Mouse (Mus musculus): ENCODE measurements at regions not wholly inside any gene's neighbourhood (a gene's known extent, or its start where the extent isn't known, plus 50 kb on each side); places are given as distances from the start of the nearest gene placed in this dataset.
"Not testable (repeated sequence)": the region's sequence is repeated elsewhere in the genome, so short reads cannot be mapped to it uniquely, and the experiment has no call there.

- DNase-seq, result no peak
These were observed 607.1 kb upstream of the Clint1 start for GRCm38 (mm10) chr11:45244796-45245195.

GRCm38 (mm10) chr11:45256019-45256418 is 595.8 kb upstream of the Clint1 start:
- no peak for DNase-seq

GRCm38 (mm10) chr11:45262198-45262597 is 589.7 kb upstream of the Clint1 start:
- DNase-seq, result no peak

- DNase-seq, result no peak
These were observed 587.9 kb upstream of the Clint1 start for GRCm38 (mm10) chr11:45264001-45264400.

GRCm38 (mm10) chr11:45265171-45265988 is 586.5 kb upstream of the Clint1 start:
- DNase-seq, result no peak

- DNase-seq, result no peak
These were observed 585.9 kb upstream of the Clint1 start for GRCm38 (mm10) chr11:45265989-45266302.

- no peak for DNase-seq
These were observed 582.6 kb upstream of the Clint1 start for GRCm38 (mm10) chr11:45269215-45269614.

GRCm38 (mm10) chr11:45271206-45271605 is 580.6 kb upstream of the Clint1 start:
- DNase-seq, result no peak

GRCm38 (mm10) chr11:45274446-45275119 is 577.3 kb upstream of the Clint1 start:
- no peak for DNase-seq

GRCm38 (mm10) chr11:45275170-45275569 is 576.7 kb upstream of the Clint1 start:
- no peak for DNase-seq

GRCm38 (mm10) chr11:45296772-45297171 is 555.1 kb upstream of the Clint1 start:
- DNase-seq, result no peak

- no peak for DNase-seq
These were observed 539.9 kb upstream of the Clint1 start for GRCm38 (mm10) chr11:45311934-45312333.

- DNase-seq, result peak in 1 of 2 experiments; percentile 1
These were observed 528.1 kb upstream of the Clint1 start for GRCm38 (mm10) chr11:45323766-45324165.

GRCm38 (mm10) chr11:45330319-45330718 is 521.5 kb upstream of the Clint1 start:
- no peak for DNase-seq

- no peak for DNase-seq
These were observed 518.1 kb upstream of the Clint1 start for GRCm38 (mm10) chr11:45333756-45334155.

GRCm38 (mm10) chr11:45349331-45349730 is 502.5 kb upstream of the Clint1 start:
- no peak for DNase-seq

GRCm38 (mm10) chr11:45365343-45365742 is 486.5 kb upstream of the Clint1 start:
- no peak for DNase-seq

- DNase-seq, result no peak
These were observed 462.4 kb upstream of the Clint1 start for GRCm38 (mm10) chr11:45389243-45390146.

- peak in 1 of 2 experiments; percentile 4 for DNase-seq
These were observed 455.8 kb upstream of the Clint1 start for GRCm38 (mm10) chr11:45396009-45396408.

- DNase-seq, result no peak
These were observed 453.7 kb upstream of the Clint1 start for GRCm38 (mm10) chr11:45398188-45398587.

GRCm38 (mm10) chr11:45404377-45405029 is 447.3 kb upstream of the Clint1 start:
- no peak for DNase-seq

- DNase-seq, result not testable (repeated sequence)
These were observed 427.8 kb upstream of the Clint1 start for GRCm38 (mm10) chr11:45424066-45424465.
